Mouse (Mus musculus): ENCODE measurements around the gene Ncf4. TPM values are rescaled to one million over a fixed set of nuclear protein-coding genes. Genes with fewer than 3 reads are reported as not detected.

Gene Ncf4
- 0.87 and 1.1 TPM in 2 replicates for polyA plus RNA-seq (2015; fragmentation: Nextera tagmentation; extraction: Ambion mirVana)

- WGBS = 62% methylated on average over 7 of the region's 7 CpGs
- Histone ChIP-seq H3K4me3 (no peak within 1 kb of the TSS), H3K36me3 (no peaks in the 10 kb centered on the region), H3K4me2 (replicated peaks) (no peak within 1 kb of the TSS), H3K27me3 (no peaks in the 10 kb centered on the region), H3K9me3 (no peaks in the 10 kb centered on the region), H3K27ac (replicated peaks) (no peak within 1 kb of the TSS), H3K9ac (replicated peaks) (no peak within 1 kb of the TSS), H3K4me1 (no peaks in the 10 kb centered on the region)
- no peak for ATAC-seq (replicated peaks)
These were observed at the start of gene Ncf4 for GRCm38 (mm10) chr15:78244695-78245492. Ncf4 (plus strand) TSS chr15:78244801.

- Histone ChIP-seq H3K9me3 (no peaks in the 10 kb centered on the region), H3K4me3 (no peak overlapping the region), H3K4me1 (no peaks in the 10 kb centered on the region), H3K27ac (replicated peaks) (no peak overlapping the region), H3K36me3 (no peaks in the 10 kb centered on the region), H3K27me3 (no peaks in the 10 kb centered on the region), H3K4me2 (replicated peaks) (no peak overlapping the region), H3K9ac (replicated peaks) (no peak overlapping the region)
- no peak for ATAC-seq (replicated peaks)
- WGBS = 84% methylated on average over 28 of the region's 28 CpGs
These were observed 49.3 kb upstream of the Ncf4 start for GRCm38 (mm10) chr15:78195096-78195880.

DNA sequence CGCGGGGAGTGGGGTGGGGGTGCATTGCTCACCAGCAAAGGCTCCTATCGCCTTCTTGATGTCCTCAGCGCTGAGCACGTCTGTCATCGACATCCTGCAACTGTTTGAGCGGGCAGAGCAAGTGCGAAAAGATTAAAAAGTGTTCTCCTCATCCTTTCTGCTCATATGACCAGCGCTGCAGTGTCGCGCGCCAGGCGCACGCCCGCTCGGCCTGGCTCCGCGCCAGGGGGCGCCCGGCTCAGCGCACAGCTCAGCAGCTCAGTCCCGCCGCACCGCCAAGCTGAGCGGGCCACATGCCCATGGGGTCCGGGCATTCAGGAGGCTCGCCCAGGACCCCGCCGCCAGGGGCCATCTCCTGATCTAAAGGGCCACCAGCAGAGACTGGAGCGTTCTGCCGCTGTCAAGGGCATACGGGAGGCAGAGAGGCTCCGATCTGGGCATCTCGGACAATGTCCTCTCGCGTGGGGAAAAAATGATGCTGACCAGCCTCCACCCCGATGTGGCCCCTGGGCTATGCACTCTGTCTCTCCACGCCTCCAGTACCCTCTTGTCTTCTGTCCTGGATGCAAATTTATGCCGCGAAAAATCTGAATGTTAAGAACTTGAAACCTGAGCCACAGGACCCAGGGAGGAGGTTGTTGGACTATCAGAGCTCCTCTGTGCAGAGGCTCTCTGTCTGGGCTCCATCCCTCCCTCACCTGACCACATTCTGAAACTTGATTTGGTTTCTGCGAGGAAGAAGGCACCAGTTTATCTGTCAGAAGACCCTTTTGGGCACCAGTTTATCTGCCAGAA, 40.4 kb upstream of the Ncf4 start:
- Histone ChIP-seq H3K27me3 (peaks cover 15% of the 10 kb centered on the region), H3K4me1 (peaks cover 15% of the 10 kb centered on the region), H3K4me3 (peak overlapping the region; percentile 36), H3K27ac (replicated peaks) (no peak overlapping the region), H3K4me2 (replicated peaks) (peak overlapping the region; percentile 71), H3K36me3 (no peaks in the 10 kb centered on the region), H3K9me3 (no peaks in the 10 kb centered on the region), H3K9ac (replicated peaks) (peak overlapping the region; percentile 39)
- WGBS = under 1% methylated on average over 41 of the region's 41 CpGs
- peak; percentile 82; the same call in 1 of the 2 replicates for ATAC-seq (replicated peaks)

DNA sequence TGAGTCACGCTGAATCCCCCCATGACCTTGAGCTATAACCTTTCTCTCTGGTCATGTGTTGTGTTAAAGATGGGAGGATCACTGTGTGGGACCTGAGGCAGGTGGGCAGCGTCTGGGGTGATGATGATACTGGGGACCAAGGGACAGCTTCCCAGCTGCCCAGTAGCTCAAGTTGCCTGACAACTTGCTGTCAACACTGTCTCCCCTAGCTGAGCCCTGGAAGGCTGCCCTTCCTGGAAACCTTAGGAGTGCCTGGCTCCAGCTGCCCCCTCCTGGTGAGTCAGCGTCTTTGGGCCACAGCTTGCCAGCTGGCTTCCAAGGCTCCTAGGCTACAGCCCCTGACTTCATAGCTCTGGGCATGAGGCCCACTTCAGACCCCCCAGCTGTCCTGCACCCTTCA, 39.4 kb upstream of the Ncf4 start:
- no peak; the same call in 1 of the 2 replicates for ATAC-seq (replicated peaks)
- 43% methylated on average over 3 of the region's 3 CpGs for WGBS
- H3K27me3 ChIP-seq = peaks cover 15% of the 10 kb centered on the region

DNA sequence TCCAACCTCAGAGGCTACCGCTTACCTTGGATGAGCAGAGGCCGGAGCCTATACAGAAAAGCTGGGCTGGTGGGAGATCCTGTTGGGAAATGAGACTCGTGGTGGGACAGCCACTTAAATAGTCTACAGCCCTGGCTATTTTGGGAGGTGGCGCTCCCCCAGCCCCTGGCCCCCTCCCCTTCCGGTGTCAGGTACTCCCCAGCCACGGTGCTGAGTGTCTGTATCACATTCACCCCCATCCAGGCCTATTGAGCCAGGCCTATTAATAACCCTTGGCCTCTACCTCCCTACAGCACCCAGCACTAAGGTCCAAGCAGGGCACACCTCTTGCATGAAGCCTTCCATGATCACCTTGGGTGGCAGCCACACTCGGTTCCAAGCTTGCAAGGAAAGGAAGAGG, 38.3 kb upstream of the Ncf4 start, which contains the start of gene Pvalb:
Gene Pvalb, minus strand, starts transcription at position 89 of the 400 bp plus-strand sequence.
- peaks cover 15% of the 10 kb centered on the region for H3K27me3 ChIP-seq
- H3K27ac ChIP-seq (replicated peaks) = no peak within 1 kb of the TSS
- H3K36me3 ChIP-seq = no peaks in the 10 kb centered on the region
- H3K9me3 ChIP-seq = no peaks in the 10 kb centered on the region
- no peak within 1 kb of the TSS for H3K4me2 ChIP-seq (replicated peaks)
- no peak within 1 kb of the TSS for H3K9ac ChIP-seq (replicated peaks)
- WGBS = 97% methylated on average over 7 of the region's 7 CpGs
- H3K4me3 ChIP-seq = no peak within 1 kb of the TSS
- ATAC-seq (replicated peaks) = no peak
- H3K4me1 ChIP-seq = peaks cover 15% of the 10 kb centered on the region

More for the DNA sequence above, 39.4 kb upstream of the Ncf4 start:
- Histone ChIP-seq H3K9me3 (no peaks in the 10 kb centered on the region), H3K9ac (replicated peaks) (no peak overlapping the region), H3K4me1 (peaks cover 15% of the 10 kb centered on the region), H3K4me2 (replicated peaks) (no peak overlapping the region), H3K27ac (replicated peaks) (no peak overlapping the region), H3K36me3 (no peaks in the 10 kb centered on the region), H3K4me3 (no peak overlapping the region)

DNA sequence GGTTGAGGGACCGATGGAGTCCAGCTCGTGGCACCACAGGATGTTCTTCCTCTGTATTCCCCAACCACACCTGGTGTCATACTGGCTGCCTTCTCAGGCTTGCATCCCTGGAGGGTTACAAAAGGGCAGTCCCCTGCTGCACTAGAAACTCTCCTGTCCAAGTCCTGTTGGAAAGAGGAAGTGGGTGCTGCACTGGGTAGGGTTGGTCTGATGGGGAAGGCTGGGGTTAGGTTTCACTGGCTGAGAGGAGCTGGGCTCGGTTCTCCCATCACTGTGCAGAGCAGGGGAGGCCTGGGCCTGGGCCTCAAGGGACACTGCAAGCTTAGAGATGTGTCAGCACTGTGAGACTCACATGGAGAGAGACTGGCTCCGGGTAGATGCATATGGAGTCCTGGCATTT, 34.4 kb upstream of the Ncf4 start:
- no peak overlapping the region for H3K4me2 ChIP-seq (replicated peaks)
- no peak for ATAC-seq (replicated peaks)
- no peak overlapping the region for H3K4me3 ChIP-seq
- no peaks in the 10 kb centered on the region for H3K9me3 ChIP-seq
- no peaks in the 10 kb centered on the region for H3K27me3 ChIP-seq
- H3K27ac ChIP-seq (replicated peaks) = no peak overlapping the region
- no peak overlapping the region for H3K9ac ChIP-seq (replicated peaks)
- 88% methylated on average over 4 of the region's 4 CpGs for WGBS
- H3K36me3 ChIP-seq = no peaks in the 10 kb centered on the region
- peaks cover 4% of the 10 kb centered on the region; the same call in 1 of the 2 replicates for H3K4me1 ChIP-seq

DNA sequence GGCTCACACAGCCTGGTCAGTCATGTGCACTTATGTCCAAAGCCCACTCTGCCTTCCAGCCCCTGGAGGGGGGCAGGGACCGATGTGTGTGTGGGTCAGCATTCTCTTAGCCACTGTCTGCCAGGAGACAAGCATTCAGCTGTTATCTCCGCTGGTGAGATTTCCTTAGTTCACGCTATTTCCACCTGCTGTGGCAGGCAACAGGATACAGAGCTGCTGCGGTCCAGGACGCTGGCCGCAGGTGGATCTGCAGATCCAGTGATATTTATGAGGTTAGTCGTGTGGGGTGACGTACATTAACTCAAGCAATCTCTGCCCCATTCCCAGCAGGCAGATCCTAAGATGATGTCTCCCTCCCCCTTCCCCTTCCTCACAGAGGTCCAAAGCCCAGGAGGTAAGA, 33.2 kb upstream of the Ncf4 start:
- ATAC-seq (replicated peaks) = no peak

GRCm38 (mm10) chr15:78215269-78215668, 29.3 kb upstream of the Ncf4 start:
- WGBS = 84% methylated on average over 9 of the region's 9 CpGs
- no peaks in the 10 kb centered on the region for H3K36me3 ChIP-seq
- H3K27ac ChIP-seq (replicated peaks) = no peak overlapping the region
- H3K27me3 ChIP-seq = no peaks in the 10 kb centered on the region
- no peak overlapping the region for H3K9ac ChIP-seq (replicated peaks)
- H3K4me3 ChIP-seq = no peak overlapping the region
- no peak for ATAC-seq (replicated peaks)
- no peaks in the 10 kb centered on the region for H3K4me1 ChIP-seq
- H3K9me3 ChIP-seq = no peaks in the 10 kb centered on the region
- H3K4me2 ChIP-seq (replicated peaks) = no peak overlapping the region

More for the DNA sequence above, 33.2 kb upstream of the Ncf4 start:
- Histone ChIP-seq H3K36me3 (no peaks in the 10 kb centered on the region), H3K4me3 (no peak overlapping the region), H3K27ac (replicated peaks) (no peak overlapping the region), H3K4me2 (replicated peaks) (no peak overlapping the region), H3K9me3 (no peaks in the 10 kb centered on the region), H3K27me3 (no peaks in the 10 kb centered on the region), H3K4me1 (no peaks in the 10 kb centered on the region), H3K9ac (replicated peaks) (no peak overlapping the region)
- WGBS = 89% methylated on average over 8 of the region's 8 CpGs

DNA sequence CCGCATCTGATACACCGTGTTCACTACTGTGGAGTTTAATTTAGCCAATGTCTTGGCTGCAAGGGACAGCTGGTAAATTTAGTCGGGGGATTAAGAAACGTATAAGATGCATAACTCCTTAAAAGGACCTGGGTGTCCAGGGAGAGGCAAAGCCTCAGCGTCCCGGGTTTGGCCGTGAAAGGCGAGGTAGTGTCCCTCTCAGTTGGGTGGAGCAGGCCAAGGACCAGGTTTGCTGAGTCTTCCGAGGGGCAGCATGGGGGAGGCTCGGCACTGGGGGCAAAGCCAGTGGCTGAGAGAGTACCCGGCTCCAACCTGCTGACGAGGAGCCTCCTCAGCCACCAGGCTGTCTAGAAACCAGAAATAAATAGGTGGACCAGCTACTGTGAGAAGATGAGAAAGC, 16.8 kb upstream of the Ncf4 start:
- Histone ChIP-seq H3K9ac (replicated peaks) (no peak overlapping the region), H3K9me3 (no peaks in the 10 kb centered on the region), H3K4me2 (replicated peaks) (no peak overlapping the region), H3K27me3 (no peaks in the 10 kb centered on the region), H3K27ac (replicated peaks) (no peak overlapping the region), H3K4me1 (no peaks in the 10 kb centered on the region), H3K36me3 (no peaks in the 10 kb centered on the region), H3K4me3 (no peak overlapping the region)
- no peak for ATAC-seq (replicated peaks)
- 86% methylated on average over 12 of the region's 12 CpGs for WGBS

- Histone ChIP-seq H3K27ac (replicated peaks) (no peak overlapping the region; the same call in 1 of the 2 replicates), H3K4me1 (no peaks in the 10 kb centered on the region), H3K4me3 (no peak overlapping the region), H3K9ac (replicated peaks) (no peak overlapping the region), H3K27me3 (no peaks in the 10 kb centered on the region), H3K4me2 (replicated peaks) (no peak overlapping the region), H3K9me3 (no peaks in the 10 kb centered on the region), H3K36me3 (no peaks in the 10 kb centered on the region)
- WGBS = 30% methylated on average over 13 of the region's 13 CpGs
- no peak for ATAC-seq (replicated peaks)
These were observed 13.0 kb upstream of the Ncf4 start for GRCm38 (mm10) chr15:78231346-78232331.

Measured in forebrain, embryonic 15.5 days (tissue).